Mouse (Mus musculus) adipocyte (in vitro differentiated cells): ENCODE results near the gene Tbcc.
A peak's percentile ranks its signal among the peaks of the same experiment; 100 is the strongest.

Experiments used
- DNase-seq: peaks from one replicate; pipeline ENCODE4 v3.0.0-alpha.2; 2016; ENCODE audit warnings: low spot score

The Tbcc gene

GRCm38 (mm10) chr17:46903876-46904490 is 13.5 kb downstream of the Tbcc start:
- peak; percentile 89 for DNase-seq

GRCm38 (mm10) chr17:46910186-46910585 is 19.7 kb downstream of the Tbcc start, which contains the start of gene Prph2:
Gene Prph2, plus strand, starts transcription at chr17:46910459.
- DNase-seq = no peak

GRCm38 (mm10) chr17:46912331-46912730 is 21.8 kb downstream of the Tbcc start:
- DNase-seq = no peak

- no peak for DNase-seq
Observed at GRCm38 (mm10) chr17:46915129-46915528, 24.6 kb downstream of the Tbcc start.

GRCm38 (mm10) chr17:46918951-46919350 is 28.5 kb downstream of the Tbcc start:
- no peak for DNase-seq

- DNase-seq = peak; percentile 87
Observed at GRCm38 (mm10) chr17:46920855-46921254, 30.4 kb downstream of the Tbcc start.

- no peak for DNase-seq
Observed at GRCm38 (mm10) chr17:46926192-46926591, 35.7 kb downstream of the Tbcc start.

GRCm38 (mm10) chr17:46926941-46927340 is 36.5 kb downstream of the Tbcc start:
- DNase-seq = no peak

- no peak for DNase-seq
Observed at GRCm38 (mm10) chr17:46927781-46928180, 37.3 kb downstream of the Tbcc start.

GRCm38 (mm10) chr17:46929277-46929676 is 38.8 kb downstream of the Tbcc start:
- DNase-seq = no peak

GRCm38 (mm10) chr17:46929897-46930296 is 39.4 kb downstream of the Tbcc start:
- no peak for DNase-seq

GRCm38 (mm10) chr17:46932961-46933360 is 42.5 kb downstream of the Tbcc start:
- no peak for DNase-seq

GRCm38 (mm10) chr17:46933557-46934348 is 43.3 kb downstream of the Tbcc start:
- DNase-seq = peak; percentile 66

- no peak for DNase-seq
Observed at GRCm38 (mm10) chr17:46940461-46940860, 50.0 kb downstream of the Tbcc start.
